Mouse (Mus musculus) lung, embryonic 16.5 days (tissue): ENCODE data around the gene Cish. TPM values are rescaled to one million over a fixed set of nuclear protein-coding genes. Genes with fewer than 3 reads are reported as not detected.

ENCODE experiments used
- ATAC-seq: fragments of 200-750 bp; cut with Nextera tagmentation; 2 replicates; pipeline ENCODE4 v1.8.0; 2017; ENCODE audit warnings: low read depth, mild to moderate bottlenecking, moderate library complexity
- H3K27ac ChIP-seq: fragments of 300-500 bp; sonication (generic); 2 replicates; pipeline ENCODE4 v1.5.1; 2014; ENCODE audit warnings: mild to moderate bottlenecking, control low read depth, low read length
- H3K27me3 ChIP-seq: fragments of 300-500 bp; sonication (generic); 2 replicates; pipeline ENCODE4 v1.6.1; 2014; ENCODE audit warnings: low read depth, low read length, mixed read lengths; ENCODE audit not compliant: control insufficient read depth, insufficient read depth
- H3K36me3 ChIP-seq: fragments of 300-500 bp; sonication (generic); 2 replicates; pipeline ENCODE4 v1.6.1; 2014; ENCODE audit warnings: low read length; ENCODE audit not compliant: control insufficient read depth, insufficient read depth
- H3K4me1 ChIP-seq: fragments of 300-500 bp; sonication (generic); replicated peaks from 2 replicates; pipeline ENCODE4 v1.6.1; 2014; ENCODE audit warnings: low read length, mixed read lengths; ENCODE audit not compliant: control insufficient read depth, insufficient read depth
- H3K4me2 ChIP-seq: fragments of 300-500 bp; sonication (generic); 2 replicates; pipeline ENCODE4 v1.6.1; 2014; ENCODE audit warnings: low read depth, low read length, control low read depth
- H3K4me3 ChIP-seq: fragments of 300-500 bp; sonication (generic); 2 replicates; pipeline ENCODE4 v1.5.1; 2014; ENCODE audit warnings: mild to moderate bottlenecking, low read length, control low read depth
- H3K9ac ChIP-seq: fragments of 300-500 bp; sonication (generic); 2 replicates; pipeline ENCODE4 v1.6.1; 2014; ENCODE audit warnings: low read length, control low read depth
- H3K9me3 ChIP-seq: fragments of 300-500 bp; sonication (generic); 2 replicates; pipeline ENCODE4 v1.6.1; 2016; ENCODE audit warnings: low read length; ENCODE audit not compliant: control insufficient read depth
- WGBS: fragments of 180-500 bp; shearing (Covaris S2); extraction: QIAGEN DNeasy Blood & Tissue Kit; methylation state at CpG from one replicate; pipeline ENCODE4 v1.1.7; 2014; 5-methylcytosine and 5-hydroxymethylcytosine counted together
- polyA plus RNA-seq: library from polyadenylated mRNA; unstranded; fragments of >200 nt; fragmentation: Nextera tagmentation; extraction: Ambion mirVana; gene quantifications from 2 replicates; pipeline ENCODE4 v1.2.1, GENCODE M21; 2015

Gene Cish
- polyA plus RNA-seq, 1 experiment from 2014 or later, result 19.3 TPM

DNA sequence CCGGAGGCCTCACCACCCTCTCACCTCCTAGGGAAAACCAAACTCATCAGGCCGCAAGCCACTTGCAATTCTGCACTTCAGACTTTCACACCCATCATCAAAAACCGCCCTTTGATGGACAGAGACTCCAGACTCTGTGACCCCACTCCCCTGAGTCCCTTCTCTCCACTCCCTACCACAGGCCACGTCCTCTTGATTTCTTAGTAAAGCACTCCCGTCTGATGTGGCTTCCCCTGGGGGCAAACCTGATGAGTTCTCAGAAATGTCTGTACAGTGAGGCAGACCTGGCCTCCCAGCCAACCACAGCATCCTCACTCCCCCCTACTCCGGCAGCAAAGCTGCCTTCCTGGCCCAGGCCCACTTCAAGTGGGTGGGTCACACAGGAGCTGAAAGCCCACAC lies 38.5 kb downstream of the Cish start:
- Histone ChIP-seq H3K9me3 (no peaks in the 10 kb centered on the region), H3K27ac (no peak overlapping the region), H3K4me2 (no peak overlapping the region), H3K4me1 (peaks cover 8% of the 10 kb centered on the region; the same call in 1 of the 2 replicates), H3K36me3 (peaks cover 3% of the 10 kb centered on the region; the same call in 1 of the 2 replicates), H3K27me3 (no peaks in the 10 kb centered on the region), H3K9ac (no peak overlapping the region), H3K4me3 (no peak overlapping the region)
- 83% methylated on average over 6 of the region's 6 CpGs for WGBS
- ATAC-seq, result no peak

DNA sequence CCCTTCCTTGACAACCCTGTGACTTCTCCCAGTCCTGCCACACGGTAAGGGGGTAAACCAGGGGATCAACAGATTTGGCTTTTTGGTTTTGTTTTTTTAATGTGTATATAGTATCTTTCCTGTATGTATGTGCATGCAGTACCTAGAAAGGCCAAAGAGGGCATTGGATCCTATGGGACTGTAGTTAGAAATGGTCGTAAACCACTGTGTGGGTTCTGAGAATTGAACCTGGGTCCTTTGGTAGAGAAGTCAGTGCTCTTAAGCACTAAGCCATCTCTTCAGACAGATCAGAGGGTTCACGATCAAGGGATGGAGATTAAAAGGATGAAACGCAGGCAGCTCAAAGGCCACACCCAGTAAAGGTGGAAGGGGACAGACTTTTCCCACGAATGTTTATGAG lies 39.2 kb downstream of the Cish start:
- no peak overlapping the region for H3K4me3 ChIP-seq
- WGBS, result 79% methylated on average over 5 of the region's 5 CpGs
- no peak overlapping the region for H3K27ac ChIP-seq
- H3K9me3 ChIP-seq, result no peaks in the 10 kb centered on the region
- H3K36me3 ChIP-seq, result peaks cover 3% of the 10 kb centered on the region; the same call in 1 of the 2 replicates
- ATAC-seq, result no peak
- H3K4me2 ChIP-seq, result no peak overlapping the region
- no peak overlapping the region for H3K9ac ChIP-seq
- H3K27me3 ChIP-seq, result no peaks in the 10 kb centered on the region
- H3K4me1 ChIP-seq, result peaks cover 11% of the 10 kb centered on the region; the same call in 1 of the 2 replicates

DNA sequence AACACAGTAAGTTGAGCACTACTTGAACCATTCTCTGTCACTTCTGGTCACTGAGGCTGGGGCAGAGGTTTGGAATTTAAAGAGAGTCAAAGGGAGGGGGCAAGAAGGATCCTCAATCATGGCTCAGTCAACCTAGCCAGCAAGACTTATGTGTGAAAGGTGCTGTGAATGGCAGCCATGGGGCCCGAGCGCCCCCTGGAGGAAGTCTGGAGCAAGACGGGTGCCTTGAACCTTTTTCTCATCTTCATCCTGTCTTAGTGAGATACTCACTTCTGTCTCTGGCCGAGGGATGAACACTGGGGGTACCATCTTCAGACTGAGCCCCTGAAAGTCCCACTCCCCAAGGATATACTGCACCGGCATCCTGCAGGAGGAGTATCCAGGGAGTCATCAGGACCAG lies 40.1 kb downstream of the Cish start:
- Histone ChIP-seq H3K9me3 (no peaks in the 10 kb centered on the region), H3K27me3 (no peaks in the 10 kb centered on the region), H3K4me1 (peaks cover 12% of the 10 kb centered on the region; the same call in 1 of the 2 replicates), H3K36me3 (peaks cover 3% of the 10 kb centered on the region; the same call in 1 of the 2 replicates), H3K9ac (no peak overlapping the region), H3K27ac (no peak overlapping the region), H3K4me3 (no peak overlapping the region), H3K4me2 (no peak overlapping the region)
- no peak for ATAC-seq
- 7% methylated on average over 5 of the region's 5 CpGs for whole genome bisulfite sequencing

DNA sequence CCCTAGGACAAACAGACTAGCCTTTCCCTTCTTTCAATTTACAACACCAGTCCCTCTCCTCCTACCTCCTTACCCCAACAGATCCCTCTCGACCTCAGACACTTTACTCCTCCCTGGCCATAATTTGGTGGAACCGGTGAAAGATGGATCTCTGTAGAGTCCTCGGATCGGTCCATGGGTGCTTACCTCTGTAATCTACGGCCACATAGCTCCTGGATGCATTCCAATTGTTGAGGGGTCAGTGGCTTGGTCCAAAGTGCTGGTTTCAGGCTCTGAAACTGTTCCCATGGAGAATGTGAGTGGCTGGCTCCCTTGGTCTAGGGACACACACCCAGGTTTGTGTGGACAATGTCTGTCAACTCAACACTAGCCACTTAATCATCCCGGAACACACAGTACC lies 40.6 kb downstream of the Cish start:
- no peak for ATAC-seq
- 79% methylated on average over 6 of the region's 6 CpGs for WGBS
- H3K27ac ChIP-seq, result no peak overlapping the region

DNA sequence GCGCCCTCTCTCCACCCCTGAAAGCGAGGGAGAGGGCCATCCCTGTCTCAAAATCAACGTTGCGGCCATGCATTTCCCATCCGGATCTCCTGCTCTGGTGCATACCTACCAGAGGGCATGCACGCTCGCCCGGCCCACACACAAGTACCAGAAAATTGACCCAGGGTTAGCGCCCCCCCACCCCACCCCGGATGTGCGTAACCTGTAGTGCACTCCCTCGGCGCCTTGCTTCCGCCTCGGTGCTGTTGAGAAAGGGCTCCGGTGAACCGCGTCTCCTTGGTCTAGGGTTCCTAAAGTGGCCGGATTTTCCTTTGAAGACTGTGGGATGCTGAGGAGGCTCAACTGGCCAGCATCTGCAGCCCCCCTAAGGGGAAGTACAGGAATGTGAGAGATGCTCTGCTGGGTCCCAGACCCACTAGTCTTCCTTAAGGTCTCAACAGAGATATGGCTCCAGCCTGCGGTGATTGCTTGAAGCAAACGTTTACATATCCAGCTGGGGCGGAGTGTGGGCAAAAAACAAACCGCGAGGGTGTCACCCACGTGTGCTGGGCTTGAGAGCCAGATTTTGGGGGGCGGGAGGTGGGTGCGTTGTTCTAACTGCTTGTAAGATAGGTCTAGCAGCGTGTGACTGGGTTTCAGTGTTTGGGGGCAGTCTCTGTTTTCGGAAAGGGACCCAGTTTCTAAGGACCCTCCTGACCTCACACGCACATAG lies 42.5 kb downstream of the Cish start, which contains the start of gene Hemk1:
Gene Hemk1, minus strand, starts transcription at position 179 of the 712 bp plus-strand sequence.
- WGBS, result 4% methylated on average over 30 of the region's 30 CpGs

More for the DNA sequence above, 40.6 kb downstream of the Cish start:
- peaks cover 15% of the 10 kb centered on the region; the same call in 1 of the 2 replicates for H3K4me1 ChIP-seq
- 0 out of 2 replicates have a peak, but pooled peaks cover 2% of the 10 kb centered on the region for H3K27me3 ChIP-seq
- H3K36me3 ChIP-seq, result peaks cover 3% of the 10 kb centered on the region; the same call in 1 of the 2 replicates
- H3K4me2 ChIP-seq, result no peak overlapping the region
- H3K9me3 ChIP-seq, result no peaks in the 10 kb centered on the region
- H3K9ac ChIP-seq, result no peak overlapping the region
- no peak overlapping the region for H3K4me3 ChIP-seq

DNA sequence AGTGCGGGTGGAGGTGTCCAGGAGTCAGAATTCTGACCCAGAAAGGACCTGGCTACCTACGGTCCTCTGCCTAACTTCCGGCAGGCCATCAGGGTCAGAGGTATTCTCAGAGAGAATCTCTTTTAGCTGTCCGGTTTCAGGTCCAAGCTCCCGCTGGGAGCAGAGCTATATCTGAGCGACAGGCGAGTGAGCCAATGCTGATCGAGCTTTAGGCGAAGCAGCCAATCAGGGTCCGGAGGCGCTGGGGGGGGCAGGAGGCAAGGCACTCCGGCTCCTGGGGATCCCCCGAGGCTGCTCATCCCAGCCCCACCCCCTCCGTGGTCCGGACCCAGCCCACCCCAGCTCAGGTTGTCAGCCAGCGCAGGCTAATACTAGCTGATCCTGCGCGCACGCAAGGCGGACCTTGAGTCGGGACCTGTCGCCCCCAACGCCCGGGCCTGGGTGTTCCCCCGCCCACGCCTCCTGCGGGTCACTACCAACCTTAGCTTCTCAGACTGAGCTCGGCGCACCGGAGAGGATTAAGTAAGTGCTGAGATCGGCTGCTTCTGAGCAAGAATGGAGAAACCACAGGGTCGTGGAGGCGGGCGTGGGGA lies 44.5 kb downstream of the Cish start, which contains the start of gene 6430571L13Rik:
Gene 6430571L13Rik, plus strand, starts transcription at position 336 of the 593 bp plus-strand sequence.
- H3K4me2 ChIP-seq, result peak within 1 kb of the TSS; percentile 93
- peak within 1 kb of the TSS; percentile 77 for H3K9ac ChIP-seq
- H3K27ac ChIP-seq, result no peak within 1 kb of the TSS
- WGBS, result under 1% methylated on average over 34 of the region's 34 CpGs
- peaks cover 15% of the 10 kb centered on the region; the same call in 1 of the 2 replicates for H3K4me1 ChIP-seq
- peak; percentile 95 for ATAC-seq
- H3K4me3 ChIP-seq, result peak within 1 kb of the TSS; percentile 70
- H3K27me3 ChIP-seq, result peaks cover 2% of the 10 kb centered on the region; the same call in 1 of the 2 replicates
- H3K9me3 ChIP-seq, result no peaks in the 10 kb centered on the region
- H3K36me3 ChIP-seq, result no peaks in the 10 kb centered on the region

More for the DNA sequence above, 42.5 kb downstream of the Cish start, which contains the start of gene Hemk1:
- H3K27ac ChIP-seq, result peak within 1 kb of the TSS; percentile 58
- no peaks in the 10 kb centered on the region for H3K36me3 ChIP-seq
- peaks cover 15% of the 10 kb centered on the region; the same call in 1 of the 2 replicates for H3K4me1 ChIP-seq
- peak within 1 kb of the TSS; percentile 80 for H3K9ac ChIP-seq
- H3K9me3 ChIP-seq, result no peaks in the 10 kb centered on the region
- peak within 1 kb of the TSS; percentile 91 for H3K4me2 ChIP-seq
- peak; percentile 85 for ATAC-seq
- H3K27me3 ChIP-seq, result peaks cover 2% of the 10 kb centered on the region; the same call in 1 of the 2 replicates
- peak within 1 kb of the TSS; percentile 64 for H3K4me3 ChIP-seq

DNA sequence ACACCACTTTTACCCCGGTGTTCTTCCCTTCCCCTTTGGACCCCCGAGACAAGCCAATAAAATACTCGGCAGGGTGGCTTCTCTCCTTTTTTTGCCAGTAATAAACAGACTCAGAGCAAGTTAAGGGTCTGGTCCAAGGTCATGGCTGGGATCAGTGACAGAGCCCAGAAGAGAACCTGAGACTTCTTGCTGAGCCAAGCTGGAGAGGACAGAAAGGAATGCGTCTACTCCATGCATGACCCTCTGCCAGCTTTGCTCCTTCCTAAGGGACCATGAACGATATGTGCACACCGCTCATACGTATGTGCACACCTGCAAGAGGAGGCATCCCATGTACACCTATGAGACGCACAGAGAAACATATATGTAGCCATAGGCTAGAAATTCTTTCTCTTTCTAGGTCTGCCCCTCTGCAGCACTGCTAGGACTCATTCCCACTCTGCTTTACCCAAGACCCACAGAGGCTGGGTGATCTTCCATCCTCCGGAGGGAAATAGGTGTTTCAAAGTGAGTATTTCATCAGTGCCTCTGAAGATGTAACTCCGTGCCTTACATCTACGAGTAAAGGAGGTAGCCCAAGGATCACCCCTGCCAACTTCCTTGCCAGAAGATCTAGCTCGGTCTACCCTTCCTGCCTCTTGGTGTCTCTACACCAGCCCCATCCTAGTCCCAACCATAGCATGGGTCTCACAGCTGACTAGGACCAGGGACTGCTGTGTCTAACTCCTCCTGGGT lies 45.3 kb downstream of the Cish start:
- ATAC-seq, result no peak
- H3K9me3 ChIP-seq, result no peaks in the 10 kb centered on the region
- H3K27ac ChIP-seq, result no peak overlapping the region
- WGBS, result 44% methylated on average over 12 of the region's 12 CpGs
- H3K36me3 ChIP-seq, result no peaks in the 10 kb centered on the region
- H3K4me2 ChIP-seq, result peak overlapping the region; percentile 93
- peaks cover 2% of the 10 kb centered on the region; the same call in 1 of the 2 replicates for H3K27me3 ChIP-seq
- H3K4me3 ChIP-seq, result peak overlapping the region; percentile 70
- H3K4me1 ChIP-seq, result peaks cover 15% of the 10 kb centered on the region; the same call in 1 of the 2 replicates
- H3K9ac ChIP-seq, result peak overlapping the region; percentile 77

DNA sequence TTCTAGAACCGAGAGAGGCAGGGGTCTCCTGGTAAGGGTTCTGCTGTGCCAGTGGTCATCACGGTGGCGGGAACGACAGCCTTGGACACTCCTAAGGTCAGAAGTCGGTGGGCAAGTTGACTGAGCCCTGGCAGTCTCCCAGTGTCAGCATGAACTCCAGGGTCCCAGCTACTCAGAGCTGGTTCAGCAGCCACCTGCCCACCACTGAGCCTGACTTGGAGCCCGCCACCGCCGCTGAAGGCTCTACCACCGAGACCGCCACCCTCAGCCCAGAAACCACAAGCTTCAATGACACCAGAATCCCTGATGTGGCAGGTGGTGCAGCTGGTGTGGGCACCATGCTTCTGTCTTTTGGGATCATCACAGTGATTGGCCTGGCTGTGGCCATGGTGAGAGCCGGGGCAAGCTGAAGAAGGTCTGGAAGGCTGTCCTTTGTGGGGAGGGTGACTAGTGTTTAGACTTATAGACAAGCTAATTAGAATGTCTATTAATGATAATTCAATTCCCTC lies 46.4 kb downstream of the Cish start:
- Histone ChIP-seq H3K27me3 (peaks cover 2% of the 10 kb centered on the region; the same call in 1 of the 2 replicates), H3K9ac (no peak overlapping the region), H3K36me3 (no peaks in the 10 kb centered on the region), H3K27ac (no peak overlapping the region), H3K4me1 (peaks cover 15% of the 10 kb centered on the region; the same call in 1 of the 2 replicates), H3K9me3 (no peaks in the 10 kb centered on the region), H3K4me2 (no peak overlapping the region), H3K4me3 (no peak overlapping the region)
- 87% methylated on average over 11 of the region's 11 CpGs for WGBS
- ATAC-seq, result no peak
